Mouse (Mus musculus) olfactory bulb, adult 2 months (tissue): Measurements from ENCODE around the gene Map1lc3a.

Source experiments
- CTCF ChIP-seq: fragments of 200-500 bp; IDR thresholded peaks from 2 replicates; pipeline ENCODE4 v1.5.1; 2012; ENCODE audit warnings: low read depth, mild to moderate bottlenecking, low read length, moderate library complexity; ENCODE audit not compliant: insufficient read depth
- POLR2A ChIP-seq: fragments of 200-500 bp; IDR thresholded peaks from 2 replicates; pipeline ENCODE4 v1.6.1; 2012; ENCODE audit warnings: mild to moderate bottlenecking, low read depth, low read length, moderate library complexity; ENCODE audit not compliant: insufficient read depth

DNA sequence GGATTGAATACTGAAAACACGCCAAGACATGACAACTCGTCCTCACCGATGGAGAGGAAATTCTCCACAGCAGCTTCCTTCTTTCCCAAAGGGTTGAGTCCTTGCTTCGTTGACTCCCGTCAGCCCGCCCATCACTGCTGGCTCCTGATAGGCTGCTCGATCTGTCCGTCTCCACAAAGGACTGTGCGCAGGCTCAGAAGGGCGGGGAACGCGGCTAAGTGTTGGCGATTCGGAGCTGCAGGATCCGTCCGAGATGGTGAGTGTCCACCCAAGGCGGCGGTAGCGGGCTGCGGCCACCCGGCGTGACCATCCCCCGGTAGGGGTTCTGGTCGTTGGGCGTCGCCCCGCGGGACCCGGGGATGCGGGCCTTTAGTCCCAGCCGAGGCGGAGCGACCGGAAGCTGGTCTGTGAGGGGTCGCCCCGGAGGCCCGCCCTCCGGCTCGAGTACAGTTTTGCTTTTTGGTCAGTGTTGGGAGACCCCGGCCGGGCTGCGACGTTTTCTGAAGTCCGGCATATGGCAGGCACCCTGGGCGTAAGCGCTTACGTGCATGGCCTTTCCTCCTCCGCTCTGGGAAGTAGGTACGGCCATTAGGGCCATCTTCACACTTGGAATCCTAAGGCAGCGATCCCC, 39.6 kb upstream of the Map1lc3a start, which contains the start of gene Dynlrb1:
- TF ChIP-seq CTCF (no peak), POLR2A (no peak; the same call in 1 of the 2 replicates)
